Mouse (Mus musculus): ENCODE data around the gene Por.

- TF ChIP-seq POLR2A (IDR thresholded peaks at IDR 0.05; ENCODE audit: extremely low read depth, insufficient read depth, low read length) (no peak), CTCF (IDR thresholded peaks at IDR 0.05; ENCODE audit: extremely low read depth, insufficient read depth, low read length) (no peak)
Observed at GRCm38 (mm10) chr5:135713441-135714218, 43.8 kb downstream of the Por start.

Measured in cortical plate, adult 2 months (tissue).